Mouse (Mus musculus) G1E (cell line): ENCODE measurements around the gene Zfp668. TPM values are rescaled to one million over a fixed set of nuclear protein-coding genes. Genes with fewer than 3 reads are reported as not detected.

Experiments used
- ATAC-seq: 2 replicates; pipeline ENCODE4 v1.8.0; 2016; ENCODE audit warnings: mild to moderate bottlenecking; ENCODE audit not compliant: insufficient number of reproducible peaks, poor library complexity, low FRiP score, severe bottlenecking; ENCODE audit errors: extremely low read depth
- DNase-seq: peaks from one replicate; pipeline ENCODE4 v3.0.0; 2012; ENCODE audit warnings: low spot score
- H3K27me3 ChIP-seq: 2 replicates; pipeline ENCODE4 v1.6.1; 2012; ENCODE audit warnings: mild to moderate bottlenecking, low read length, inconsistent platforms; ENCODE audit not compliant: insufficient read depth
- H3K36me3 ChIP-seq: replicated peaks from 2 replicates; pipeline ENCODE3; 2012; ENCODE audit warnings: mild to moderate bottlenecking, inconsistent platforms
- H3K4me1 ChIP-seq: 2 replicates; pipeline ENCODE4 v1.6.1; 2012; ENCODE audit warnings: low read depth, low read length, inconsistent platforms, mixed read lengths; ENCODE audit not compliant: insufficient read depth
- H3K4me3 ChIP-seq: 2 replicates; pipeline ENCODE4 v1.5.1; 2012; ENCODE audit warnings: low read depth, mild to moderate bottlenecking, inconsistent platforms, low read length, moderate library complexity, mixed read lengths
- H3K9me3 ChIP-seq: replicated peaks from 2 replicates; pipeline ENCODE4 v1.6.1; 2012; ENCODE audit warnings: inconsistent platforms
- CTCF ChIP-seq: IDR thresholded peaks from 2 replicates; pipeline ENCODE4 v1.5.1; 2012; ENCODE audit warnings: low read depth, low read length, inconsistent platforms, mixed read lengths
- GATA1 ChIP-seq: IDR thresholded peaks from 2 replicates; pipeline ENCODE4 v1.6.1; 2012; ENCODE audit warnings: borderline replicate concordance, low read length, inconsistent platforms, mixed read lengths
- GATA2 ChIP-seq: IDR thresholded peaks from 2 replicates; pipeline ENCODE4 v1.6.1; 2012; ENCODE audit warnings: low read depth, low read length, inconsistent platforms, borderline replicate concordance
- POLR2AphosphoS5 ChIP-seq: IDR thresholded peaks from 2 replicates; pipeline ENCODE4 v1.6.1; 2012; ENCODE audit warnings: low read depth, low read length, inconsistent platforms; ENCODE audit not compliant: insufficient replicate concordance
- TAL1 ChIP-seq: conservative IDR thresholded peaks from 2 replicates; pipeline ENCODE4 v1.6.1; 2012; ENCODE audit warnings: low read depth, low read length, inconsistent platforms, mixed read lengths
- polyA plus RNA-seq: library from polyadenylated mRNA; stranded (reverse); fragments of >175 nt; gene quantifications from 2 replicates; pipeline ENCODE4 v1.2.3, GENCODE M21; 2012
- total RNA-seq, 2 experiments: library from RNA; stranded (forward) in 1 of 2; stranded (reverse) in 1 of 2; fragments of 200-1000 nt in 1 of 2; fragments of >200 nt in 1 of 2; fragmentation: Nextera tagmentation in 1 of 2; gene quantifications; 2 replicates each; pipeline ENCODE4 v1.2.3; 2014 to 2017

The Zfp668 gene
- total and polyA plus RNA-seq, 3 experiments = 5.7 to 33.9 (median 9.2) TPM

- no peak for ATAC-seq
- Histone ChIP-seq H3K4me1 (peaks cover 17% of the 10 kb centered on the region), H3K9me3 (no peaks in the 10 kb centered on the region)
Observed at GRCm38 (mm10) chr7:127813821-127814220, 62.8 kb downstream of the Zfp668 start.

More at GRCm38 (mm10) chr7:127813821-127814220, 62.8 kb downstream of the Zfp668 start:
- TF ChIP-seq POLR2AphosphoS5 = no peak
- TF ChIP-seq TAL1 = no peak
- TF ChIP-seq GATA2 = no peak
- no peak for TF ChIP-seq CTCF
- TF ChIP-seq GATA1 = no peak
- H3K36me3 ChIP-seq = no peaks in the 10 kb centered on the region
- H3K27me3 ChIP-seq = peaks cover 29% of the 10 kb centered on the region
- H3K4me3 ChIP-seq = no peak overlapping the region
- no peak for DNase-seq

Other genes starting within 250 kb of the Zfp668 start
Only the 20 nearest of the 23 such genes appear.
- gene Ctf1, start 164.1 kb downstream of the Zfp668 start, total RNA-seq (2014; fragmentation: Nextera tagmentation) = 5.3 and 9.6 TPM in 2 replicates
- gene Ctf1, start 164.1 kb downstream of the Zfp668 start, total RNA-seq (2017) = 0.41 and 2.3 TPM in 2 replicates
- 1.7 and 2.2 TPM in 2 replicates for gene Ctf1, start 164.1 kb downstream of the Zfp668 start, polyA plus RNA-seq
- not detected in 2 replicates for gene Ctf2, start 144.7 kb downstream of the Zfp668 start, total RNA-seq (2014; fragmentation: Nextera tagmentation)
- gene Ctf2, start 144.7 kb downstream of the Zfp668 start, total RNA-seq (2017) = 0.16 TPM in 1 of 2 replicates, not detected in the other
- not detected in 2 replicates for gene Ctf2, start 144.7 kb downstream of the Zfp668 start, polyA plus RNA-seq
- 6.4 and 6.9 TPM in 2 replicates for gene Fbxl19, start 132.3 kb downstream of the Zfp668 start, total RNA-seq (2014; fragmentation: Nextera tagmentation)
- gene Fbxl19, start 132.3 kb downstream of the Zfp668 start, total RNA-seq (2017) = 15.1 and 18.8 TPM in 2 replicates
- 54.4 and 58.5 TPM in 2 replicates for gene Fbxl19, start 132.3 kb downstream of the Zfp668 start, polyA plus RNA-seq
- 27.4 and 27.7 TPM in 2 replicates for gene Orai3, start 107.0 kb downstream of the Zfp668 start, total RNA-seq (2014; fragmentation: Nextera tagmentation)
- gene Orai3, start 107.0 kb downstream of the Zfp668 start, total RNA-seq (2017) = 47.1 and 53.8 TPM in 2 replicates
- gene Orai3, start 107.0 kb downstream of the Zfp668 start, polyA plus RNA-seq = 30.2 and 43.1 TPM in 2 replicates
- 104 and 115 TPM in 2 replicates for gene Setd1a, start 100.2 kb downstream of the Zfp668 start, total RNA-seq (2014; fragmentation: Nextera tagmentation)
- gene Setd1a, start 100.2 kb downstream of the Zfp668 start, total RNA-seq (2017) = 9.1 and 10.0 TPM in 2 replicates
- gene Setd1a, start 100.2 kb downstream of the Zfp668 start, polyA plus RNA-seq = 103 and 118 TPM in 2 replicates
- 4.7 and 8.4 TPM in 2 replicates for gene Gm49388, start 91.2 kb downstream of the Zfp668 start, total RNA-seq (2014; fragmentation: Nextera tagmentation)
- 0.23 TPM in 1 of 2 replicates, not detected in the other for gene Gm49388, start 91.2 kb downstream of the Zfp668 start, total RNA-seq (2017)
- 0.12 and 1.1 TPM in 2 replicates for gene Gm49388, start 91.2 kb downstream of the Zfp668 start, polyA plus RNA-seq
- gene Hsd3b7, start 76.2 kb downstream of the Zfp668 start, total RNA-seq (2014; fragmentation: Nextera tagmentation) = 11.2 and 17.2 TPM in 2 replicates
- gene Hsd3b7, start 76.2 kb downstream of the Zfp668 start, total RNA-seq (2017) = 42.3 and 52.1 TPM in 2 replicates
- gene Hsd3b7, start 76.2 kb downstream of the Zfp668 start, polyA plus RNA-seq = 10.6 and 19.7 TPM in 2 replicates
- gene Stx4a, start 52.5 kb downstream of the Zfp668 start, total RNA-seq (2014; fragmentation: Nextera tagmentation) = 26.9 and 36.0 TPM in 2 replicates
- 46.1 and 55.7 TPM in 2 replicates for gene Stx4a, start 52.5 kb downstream of the Zfp668 start, total RNA-seq (2017)
- gene Stx4a, start 52.5 kb downstream of the Zfp668 start, polyA plus RNA-seq = 64.9 and 69.9 TPM in 2 replicates
- 0.15 and 0.24 TPM in 2 replicates for gene Stx1b, start 52.3 kb downstream of the Zfp668 start, total RNA-seq (2014; fragmentation: Nextera tagmentation)
- 0.06 and 0.16 TPM in 2 replicates for gene Stx1b, start 52.3 kb downstream of the Zfp668 start, total RNA-seq (2017)
- 0.02 and 0.10 TPM in 2 replicates for gene Stx1b, start 52.3 kb downstream of the Zfp668 start, polyA plus RNA-seq
- gene Zfp646, start 607 bp downstream of the Zfp668 start, total RNA-seq (2014; fragmentation: Nextera tagmentation) = 46.8 and 58.5 TPM in 2 replicates
- 42.1 and 45.0 TPM in 2 replicates for gene Zfp646, start 607 bp downstream of the Zfp668 start, total RNA-seq (2017)
- 27.9 and 36.7 TPM in 2 replicates for gene Zfp646, start 607 bp downstream of the Zfp668 start, polyA plus RNA-seq
- gene Prss53, start 14.1 kb upstream of the Zfp668 start, total RNA-seq (2014; fragmentation: Nextera tagmentation) = 0.58 TPM in 1 of 2 replicates, not detected in the other
- 0.29 and 0.38 TPM in 2 replicates for gene Prss53, start 14.1 kb upstream of the Zfp668 start, total RNA-seq (2017)
- 0.76 and 0.80 TPM in 2 replicates for gene Prss53, start 14.1 kb upstream of the Zfp668 start, polyA plus RNA-seq
- not detected in 2 replicates for gene Gm21974, start 18.6 kb upstream of the Zfp668 start, total RNA-seq (2014; fragmentation: Nextera tagmentation)
- gene Gm21974, start 18.6 kb upstream of the Zfp668 start, total RNA-seq (2017) = not detected in 2 replicates
- gene Gm21974, start 18.6 kb upstream of the Zfp668 start, polyA plus RNA-seq = not detected in 2 replicates
- gene Vkorc1, start 18.8 kb upstream of the Zfp668 start, total RNA-seq (2014; fragmentation: Nextera tagmentation) = 53.0 and 68.8 TPM in 2 replicates
- 8.9 and 11.0 TPM in 2 replicates for gene Vkorc1, start 18.8 kb upstream of the Zfp668 start, total RNA-seq (2017)
- 12.6 and 16.7 TPM in 2 replicates for gene Vkorc1, start 18.8 kb upstream of the Zfp668 start, polyA plus RNA-seq
- gene Bckdk, start 27.3 kb upstream of the Zfp668 start, total RNA-seq (2014; fragmentation: Nextera tagmentation) = 73.4 and 80.0 TPM in 2 replicates
- gene Bckdk, start 27.3 kb upstream of the Zfp668 start, total RNA-seq (2017) = 40.4 and 49.2 TPM in 2 replicates
- gene Bckdk, start 27.3 kb upstream of the Zfp668 start, polyA plus RNA-seq = 114 and 134 TPM in 2 replicates
- gene Kat8, start 35.7 kb upstream of the Zfp668 start, total RNA-seq (2014; fragmentation: Nextera tagmentation) = 39.0 and 45.1 TPM in 2 replicates
- gene Kat8, start 35.7 kb upstream of the Zfp668 start, total RNA-seq (2017) = 44.0 and 44.5 TPM in 2 replicates
- 6.8 and 7.4 TPM in 2 replicates for gene Kat8, start 35.7 kb upstream of the Zfp668 start, polyA plus RNA-seq
- gene Prss8, start 53.3 kb upstream of the Zfp668 start, total RNA-seq (2014; fragmentation: Nextera tagmentation) = not detected in 2 replicates
- 0.05 TPM in 1 of 2 replicates, not detected in the other for gene Prss8, start 53.3 kb upstream of the Zfp668 start, total RNA-seq (2017)
- not detected in 2 replicates for gene Prss8, start 53.3 kb upstream of the Zfp668 start, polyA plus RNA-seq
- gene Prss36, start 69.9 kb upstream of the Zfp668 start, total RNA-seq (2014; fragmentation: Nextera tagmentation) = 4.0 and 5.4 TPM in 2 replicates
- 0.76 and 4.9 TPM in 2 replicates for gene Prss36, start 69.9 kb upstream of the Zfp668 start, total RNA-seq (2017)
- 8.5 and 8.9 TPM in 2 replicates for gene Prss36, start 69.9 kb upstream of the Zfp668 start, polyA plus RNA-seq
- gene Fus, start 90.6 kb upstream of the Zfp668 start, total RNA-seq (2014; fragmentation: Nextera tagmentation) = 211 and 218 TPM in 2 replicates
- 34.6 and 45.5 TPM in 2 replicates for gene Fus, start 90.6 kb upstream of the Zfp668 start, total RNA-seq (2017)
- 568 and 604 TPM in 2 replicates for gene Fus, start 90.6 kb upstream of the Zfp668 start, polyA plus RNA-seq
- 2.0 and 2.4 TPM in 2 replicates for gene Pycard, start 117.0 kb upstream of the Zfp668 start, total RNA-seq (2014; fragmentation: Nextera tagmentation)
- gene Pycard, start 117.0 kb upstream of the Zfp668 start, total RNA-seq (2017) = 3.3 and 3.5 TPM in 2 replicates
- 1.2 and 1.3 TPM in 2 replicates for gene Pycard, start 117.0 kb upstream of the Zfp668 start, polyA plus RNA-seq
- not detected in 2 replicates for gene Trim72, start 127.1 kb upstream of the Zfp668 start, total RNA-seq (2014; fragmentation: Nextera tagmentation)
- 0.06 and 0.16 TPM in 2 replicates for gene Trim72, start 127.1 kb upstream of the Zfp668 start, total RNA-seq (2017)
- 0.03 and 0.04 TPM in 2 replicates for gene Trim72, start 127.1 kb upstream of the Zfp668 start, polyA plus RNA-seq